Mouse (Mus musculus) heart, embryonic 14.5 days (tissue): ENCODE results near the gene Olfr734. TPM values are rescaled to one million over a fixed set of nuclear protein-coding genes. Genes with fewer than 3 reads are reported as not detected.

Experiments
- ATAC-seq: fragments of 200-750 bp; cut with Nextera tagmentation; 2 replicates; pipeline ENCODE4 v1.8.0; 2017; ENCODE audit warnings: low read depth, moderate TSS enrichment; ENCODE audit not compliant: insufficient number of reproducible peaks, insufficient read depth, low FRiP score
- H3K27ac ChIP-seq, 2 experiments: fragments of 200-500 bp in 1 of 2; fragments of 300-500 bp in 1 of 2; sonication (generic) in 1 of 2; replicated peaks in 1 of 2; 2 replicates each; pipeline ENCODE4 v1.5.1; 2012 to 2014; ENCODE audit warnings: low read depth in 2 of 2, low read length in 2 of 2, control low read depth in 1 of 2, mild to moderate bottlenecking in 1 of 2, mixed read lengths in 1 of 2; ENCODE audit not compliant: control insufficient read depth in 1 of 2, insufficient read depth in 1 of 2
- H3K27me3 ChIP-seq: fragments of 300-500 bp; sonication (generic); 2 replicates; pipeline ENCODE4 v1.6.1; 2014; ENCODE audit warnings: mild to moderate bottlenecking, low read length, control low read depth; ENCODE audit not compliant: control insufficient read depth, insufficient read depth
- H3K36me3 ChIP-seq: fragments of 300-500 bp; sonication (generic); 2 replicates; pipeline ENCODE4 v1.6.1; 2014; ENCODE audit warnings: mild to moderate bottlenecking, control low read depth, low read length, mixed read lengths; ENCODE audit not compliant: control insufficient read depth, insufficient read depth
- H3K4me1 ChIP-seq, 2 experiments: fragments of 200-500 bp in 1 of 2; fragments of 300-500 bp in 1 of 2; sonication (generic) in 1 of 2; 2 replicates each; pipeline ENCODE4 v1.6.1; 2012 to 2014; ENCODE audit warnings: low read length in 2 of 2, control low read depth in 1 of 2, mixed read lengths in 1 of 2; ENCODE audit not compliant: control insufficient read depth in 2 of 2, insufficient read depth in 2 of 2
- H3K4me2 ChIP-seq: fragments of 300-500 bp; sonication (generic); 2 replicates; pipeline ENCODE4 v1.6.1; 2014; ENCODE audit warnings: mild to moderate bottlenecking, low read length
- H3K4me3 ChIP-seq, 2 experiments: fragments of 200-500 bp in 1 of 2; fragments of 300-500 bp in 1 of 2; sonication (generic) in 1 of 2; 2 replicates each; pipeline ENCODE4 v1.5.1; 2012 to 2014; ENCODE audit warnings: low read length in 2 of 2, mild to moderate bottlenecking in 2 of 2, control low read depth in 1 of 2, low read depth in 1 of 2, moderate library complexity in 1 of 2; ENCODE audit not compliant: control insufficient read depth in 1 of 2, insufficient read depth in 1 of 2
- H3K9ac ChIP-seq: fragments of 300-500 bp; sonication (generic); 2 replicates; pipeline ENCODE4 v1.6.1; 2014; ENCODE audit warnings: mild to moderate bottlenecking, low read length
- H3K9me3 ChIP-seq: fragments of 300-500 bp; sonication (generic); 2 replicates; pipeline ENCODE4 v1.6.1; 2016; ENCODE audit warnings: low read length, control low read depth; ENCODE audit not compliant: control insufficient read depth
- WGBS: fragments of 180-500 bp; shearing (Covaris S2); extraction: QIAGEN DNeasy Blood & Tissue Kit; methylation state at CpG from one replicate; pipeline ENCODE4 v1.1.7; 2014; 5-methylcytosine and 5-hydroxymethylcytosine counted together
- polyA plus RNA-seq: library from polyadenylated mRNA; unstranded; fragments of >200 nt; fragmentation: Nextera tagmentation; extraction: Ambion mirVana; gene quantifications from 2 replicates; pipeline ENCODE4 v1.2.1, GENCODE M21; 2014

The Olfr734 gene
- polyA plus RNA-seq, 1 experiment from 2014 or later: not detected

- Histone ChIP-seq H3K4me1 (no peaks in the 10 kb centered on the region), H3K27ac (no peak within 1 kb of the TSS), H3K4me2 (no peak within 1 kb of the TSS), H3K36me3 (no peaks in the 10 kb centered on the region), H3K9ac (no peak within 1 kb of the TSS), H3K4me3 (no peak within 1 kb of the TSS), H3K9me3 (no peaks in the 10 kb centered on the region), H3K27me3 (no peaks in the 10 kb centered on the region)
- 87% methylated on average over 1 of the region's 1 CpGs for WGBS
- no peak for ATAC-seq
Observed at GRCm38 (mm10) chr14:50284106-50284505, 42.5 kb downstream of the Olfr734 start, which contains the start of gene Olfr732. Olfr732 (minus strand) TSS chr14:50284206.

Other genes with a start within 250 kb of the Olfr734 start
- not detected in 2 replicates for gene Olfr726, start 235.8 kb downstream of the Olfr734 start, polyA plus RNA-seq
- not detected in 2 replicates for gene Olfr727, start 203.6 kb downstream of the Olfr734 start, polyA plus RNA-seq
- gene Olfr728, start 184.1 kb downstream of the Olfr734 start, polyA plus RNA-seq: not detected in 2 replicates
- not detected in 2 replicates for gene Olfr729, start 173.9 kb downstream of the Olfr734 start, polyA plus RNA-seq
- not detected in 2 replicates for gene Olfr730, start 138.6 kb downstream of the Olfr734 start, polyA plus RNA-seq
- not detected in 2 replicates for gene Olfr731, start 84.9 kb downstream of the Olfr734 start, polyA plus RNA-seq
- not detected in 2 replicates for gene Olfr732, start 42.6 kb downstream of the Olfr734 start, polyA plus RNA-seq
- gene Olfr733, start 25.2 kb downstream of the Olfr734 start, polyA plus RNA-seq: not detected in 2 replicates
- gene Olfr735, start 22.1 kb upstream of the Olfr734 start, polyA plus RNA-seq: not detected in 2 replicates
- gene Tlr11, start 31.2 kb upstream of the Olfr734 start, polyA plus RNA-seq: not detected in 2 replicates
- gene Olfr736, start 54.4 kb upstream of the Olfr734 start, polyA plus RNA-seq: not detected in 2 replicates
- gene Olfr738, start 80.8 kb upstream of the Olfr734 start, polyA plus RNA-seq: not detected in 2 replicates
- gene Olfr739, start 91.9 kb upstream of the Olfr734 start, polyA plus RNA-seq: not detected in 2 replicates
- gene Olfr740, start 118.8 kb upstream of the Olfr734 start, polyA plus RNA-seq: not detected in 2 replicates
- not detected in 2 replicates for gene Olfr741, start 146.0 kb upstream of the Olfr734 start, polyA plus RNA-seq
- gene Olfr742, start 176.8 kb upstream of the Olfr734 start, polyA plus RNA-seq: not detected in 2 replicates
- gene Olfr743, start 195.1 kb upstream of the Olfr734 start, polyA plus RNA-seq: not detected in 2 replicates